Mouse (Mus musculus): ENCODE measurements around the gene Cdkn1a. TPM values are rescaled to one million over a fixed set of nuclear protein-coding genes. Genes with fewer than 3 reads are reported as not detected.

The Cdkn1a gene
- polyA plus RNA-seq, 1 experiment from 2014 or later: 38.5 TPM

Other genes with a start within 250 kb of the Cdkn1a start
- not detected in 2 replicates for gene Pnpla1, start 232.6 kb upstream of the Cdkn1a start, polyA plus RNA-seq (2015; fragmentation: Nextera tagmentation; extraction: Ambion mirVana)
- 0.05 TPM in 1 of 2 replicates, not detected in the other for gene 4930539E08Rik, start 175.7 kb upstream of the Cdkn1a start, polyA plus RNA-seq (2015; fragmentation: Nextera tagmentation; extraction: Ambion mirVana)
- 0.19 TPM in 2 replicates for gene Pxt1, start 147.1 kb upstream of the Cdkn1a start, polyA plus RNA-seq (2015; fragmentation: Nextera tagmentation; extraction: Ambion mirVana)
- 58.1 and 59.9 TPM in 2 replicates for gene Kctd20, start 139.0 kb upstream of the Cdkn1a start, polyA plus RNA-seq (2015; fragmentation: Nextera tagmentation; extraction: Ambion mirVana)
- 68.7 and 71.0 TPM in 2 replicates for gene Stk38, start 83.0 kb upstream of the Cdkn1a start, polyA plus RNA-seq (2015; fragmentation: Nextera tagmentation; extraction: Ambion mirVana)
- gene Srsf3, start 58.3 kb upstream of the Cdkn1a start, polyA plus RNA-seq (2015; fragmentation: Nextera tagmentation; extraction: Ambion mirVana): 321 and 347 TPM in 2 replicates
- gene Rab44, start 23.2 kb downstream of the Cdkn1a start, polyA plus RNA-seq (2015; fragmentation: Nextera tagmentation; extraction: Ambion mirVana): 0.18 and 0.35 TPM in 2 replicates
- 17.4 and 21.0 TPM in 2 replicates for gene Cpne5, start 147.2 kb downstream of the Cdkn1a start, polyA plus RNA-seq (2015; fragmentation: Nextera tagmentation; extraction: Ambion mirVana)
- 106 and 128 TPM in 2 replicates for gene Ppil1, start 173.2 kb downstream of the Cdkn1a start, polyA plus RNA-seq (2015; fragmentation: Nextera tagmentation; extraction: Ambion mirVana)
- gene BC004004, start 177.8 kb downstream of the Cdkn1a start, polyA plus RNA-seq (2015; fragmentation: Nextera tagmentation; extraction: Ambion mirVana): 85.0 and 91.9 TPM in 2 replicates
- 1.9 and 2.4 TPM in 2 replicates for gene Pi16, start 226.7 kb downstream of the Cdkn1a start, polyA plus RNA-seq (2015; fragmentation: Nextera tagmentation; extraction: Ambion mirVana)